8 mouse cellular contexts compared by ENCODE assay signal in genomic region chr4:117189856-117190543, GRCm38 (mm10). TPM values are rescaled to one million over a fixed set of nuclear protein-coding genes. Genes with fewer than 3 reads are reported as not detected.
A peak's percentile ranks its signal among the peaks of the same experiment; 100 is the strongest.
DNase-seq lines count a peak whose midpoint lies in the region; ATAC-seq and TF ChIP-seq lines count a peak whose summit lies in the region.

No protein-coding gene starts in this region.

- no peak overlapping the region for H3ac ChIP-seq in myocyte (ENCODE audit: control insufficient read depth, insufficient read length)

- peak overlapping the region; percentile 50; the same call in 1 of the 2 replicates for H3K4me2 ChIP-seq in intestine, embryonic 15.5 days (replicated peaks)
- peak overlapping the region; percentile 56; the same call in 1 of the 2 replicates for H3K4me2 ChIP-seq in liver, embryonic 11.5 days
- peak overlapping the region; percentile 77 for H3K4me2 ChIP-seq in myocyte (ENCODE audit: low read depth)

- WGBS in intestine, embryonic 15.5 days = 0% methylated on average over 9 of the region's 9 CpGs
- WGBS in liver, embryonic 11.5 days = under 1% methylated on average over 9 of the region's 9 CpGs

- no peaks in the 10 kb centered on the region for H3K27me3 ChIP-seq in intestine, embryonic 15.5 days (replicated peaks)
- H3K27me3 ChIP-seq in liver, embryonic 11.5 days (replicated peaks; ENCODE audit: control insufficient read depth, insufficient read depth, low read length) = no peaks in the 10 kb centered on the region
- no peaks in the 10 kb centered on the region for H3K27me3 ChIP-seq in myocyte (ENCODE audit: control insufficient read depth, insufficient read depth, insufficient read length)

- DNase-seq in left cerebral cortex, postnatal 4 days = peak; percentile 21
- no peak for DNase-seq in left cerebral cortex, adult 11 months (ENCODE audit: low spot score)
- DNase-seq in c-Kit-negative CD71-positive TER-119-positive erythroid progenitor cells, embryonic 14.5 days (ENCODE audit: low read depth, low spot score) = peak; percentile 55
- peak; percentile 90 for DNase-seq in forelimb bud, embryonic 11.5 days (ENCODE audit: low read depth, low spot score)
- peak; percentile 63 for DNase-seq in liver, embryonic 11.5 days (ENCODE audit: low spot score)
- DNase-seq in thymus, postnatal 4 days = peak; percentile 37

- peak overlapping the region; percentile 23; the same call in 1 of the 2 replicates for H3K4me3 ChIP-seq in intestine, embryonic 15.5 days (replicated peaks)
- H3K4me3 ChIP-seq in liver, embryonic 11.5 days (ENCODE audit: low read depth, low read length) = no peak overlapping the region
- peak overlapping the region; percentile 18 for H3K4me3 ChIP-seq in myocyte

- no peaks in the 10 kb centered on the region for H3K36me3 ChIP-seq in intestine, embryonic 15.5 days
- no peaks in the 10 kb centered on the region for H3K36me3 ChIP-seq in liver, embryonic 11.5 days (ENCODE audit: control insufficient read depth, insufficient read depth, low read length)
- H3K36me3 ChIP-seq in myocyte (ENCODE audit: control insufficient read depth, insufficient read depth) = no peaks in the 10 kb centered on the region

- H3K27ac ChIP-seq in intestine, embryonic 15.5 days = peak overlapping the region; percentile 61
- H3K27ac ChIP-seq in liver, embryonic 11.5 days (ENCODE audit: low read depth, low read length) = peak overlapping the region; percentile 81

- no peak overlapping the region for H3K9ac ChIP-seq in intestine, embryonic 15.5 days
- peak overlapping the region; percentile 66 for H3K9ac ChIP-seq in liver, embryonic 11.5 days (ENCODE audit: low read depth, low read length)

- intact Hi-C loops in left cerebral cortex, postnatal 4 days (cut with DNase I) = no loop called here

- no peaks in the 10 kb centered on the region for H3K9me3 ChIP-seq in intestine, embryonic 15.5 days
- H3K9me3 ChIP-seq in liver, embryonic 11.5 days (ENCODE audit: control insufficient read depth, low read length) = no peaks in the 10 kb centered on the region

- peak; percentile 94 for ATAC-seq in intestine, embryonic 15.5 days
- ATAC-seq in liver, embryonic 11.5 days (replicated peaks; ENCODE audit: low FRiP score) = peak; percentile 90

- H3K79me2 ChIP-seq in myocyte (ENCODE audit: control insufficient read depth, insufficient read depth) = no peaks in the 10 kb centered on the region

- TF ChIP-seq POLR2A in myocyte (IDR thresholded peaks at IDR 0.05; ENCODE audit: insufficient read length, low read depth) = peak; percentile 34

- no peaks in the 10 kb centered on the region; the same call in 1 of the 2 replicates for H3K4me1 ChIP-seq in intestine, embryonic 15.5 days (replicated peaks)
- H3K4me1 ChIP-seq in liver, embryonic 11.5 days (replicated peaks; ENCODE audit: control insufficient read depth, insufficient read depth, low read length) = no peaks in the 10 kb centered on the region; the same call in 1 of the 2 replicates

TF ChIP-seq in myocyte, 11 proteins besides CTCF, POLR2A, EP300 and RAD21:
- TF ChIP-seq MAX (IDR thresholded peaks at IDR 0.05; ENCODE audit: low read depth) = no peak
- TF ChIP-seq CEBPB (IDR thresholded peaks at IDR 0.05; ENCODE audit: insufficient read depth, poor library complexity, severe bottlenecking) = peak; percentile 69; the same call in 1 of the 2 replicates

RNA-seq across cellular contexts. Expression of gene Kif2c, which starts 7.6 kb away (rescaled TPM):
- total RNA-seq in left cerebral cortex, postnatal 4 days (2021) = 1 to 10 TPM; 4.0 to 5.0 TPM
- 37.7 and 48.7 TPM in 2 replicates for polyA plus RNA-seq in intestine, embryonic 15.5 days (2015; fragmentation: Nextera tagmentation; extraction: Ambion mirVana)
- 57.3 and 68.0 TPM in 2 replicates for polyA plus RNA-seq in liver, embryonic 11.5 days (2014; fragmentation: Nextera tagmentation; extraction: Ambion mirVana)
- polyA plus RNA-seq in myocyte (2012; fragmentation: generic; extraction: Trizol) = 18.5 TPM

RNA-seq across cellular contexts. Expression of gene Rps8, which starts 34.0 kb away (rescaled TPM):
- total RNA-seq in left cerebral cortex, postnatal 4 days (2021) = 100 to 1,000 TPM; 774 to 852 TPM
- polyA plus RNA-seq in intestine, embryonic 15.5 days (2015; fragmentation: Nextera tagmentation; extraction: Ambion mirVana) = 1,027 and 1,033 TPM in 2 replicates
- 1,349 and 1,481 TPM in 2 replicates for polyA plus RNA-seq in liver, embryonic 11.5 days (2014; fragmentation: Nextera tagmentation; extraction: Ambion mirVana)
- polyA plus RNA-seq in myocyte (2012; fragmentation: generic; extraction: Trizol) = 3,907 TPM

RNA-seq across cellular contexts. Expression of gene Plk3, which starts 56.2 kb away (rescaled TPM):
- 10 to 100 TPM; 19.4 to 21.4 TPM for total RNA-seq in left cerebral cortex, postnatal 4 days (2021)
- polyA plus RNA-seq in intestine, embryonic 15.5 days (2015; fragmentation: Nextera tagmentation; extraction: Ambion mirVana) = 3.6 and 3.7 TPM in 2 replicates
- polyA plus RNA-seq in liver, embryonic 11.5 days (2014; fragmentation: Nextera tagmentation; extraction: Ambion mirVana) = 2.4 and 2.5 TPM in 2 replicates
- polyA plus RNA-seq in myocyte (2012; fragmentation: generic; extraction: Trizol) = 17.4 TPM
